Mouse (Mus musculus): Measurements from ENCODE around the gene Cfap45. TPM values are rescaled to one million over a fixed set of nuclear protein-coding genes. Genes with fewer than 3 reads are reported as not detected.

Cfap45 gene
- total and polyA plus RNA-seq, 3 experiments = 0.40 TPM; not detected in 2

- peaks cover 3 to 7% of the 10 kb centered on the region in 2 experiments for H3K27me3 ChIP-seq (ENCODE audit: control insufficient read depth in 1 of 2, insufficient read depth in 2 of 2, low read length in 2 of 2)
Measured at GRCm38 (mm10) chr1:172532551-172532950, 11.9 kb downstream of the Cfap45 start.

DNA sequence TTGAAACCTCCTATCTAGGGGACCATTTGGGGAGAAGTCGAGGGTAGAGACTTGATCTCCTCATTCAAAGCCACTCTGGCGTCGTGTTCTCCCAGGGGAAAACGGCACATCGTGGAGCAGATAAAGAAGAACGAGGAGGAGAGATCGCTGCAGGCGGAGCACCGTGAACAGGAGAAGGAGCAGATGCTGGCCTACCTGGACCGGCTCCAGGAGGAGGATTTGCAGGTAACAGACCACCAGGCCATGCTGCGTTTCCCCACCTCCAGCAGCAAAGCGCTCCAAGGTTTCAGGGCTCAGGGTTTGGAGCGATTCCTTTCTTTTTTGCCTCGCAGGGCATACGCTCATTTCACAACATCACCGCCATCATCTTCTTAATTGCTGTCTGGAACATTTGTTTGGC is 14.5 kb downstream of the Cfap45 start:
- H3K4me3 ChIP-seq (ENCODE audit: control insufficient read depth in 1 of 2, insufficient read depth in 1 of 2, low read depth in 2 of 2, low read length in 2 of 2) = no peak overlapping the region
- no peak overlapping the region for H3K9ac ChIP-seq (ENCODE audit: control insufficient read depth, low read depth, low read length, poor library complexity, severe bottlenecking)
- H3K27ac ChIP-seq (ENCODE audit: control insufficient read depth, low read depth, low read length) = no peak overlapping the region
- peaks cover 7 to 8% of the 10 kb centered on the region in 2 experiments for H3K27me3 ChIP-seq (ENCODE audit: control insufficient read depth in 1 of 2, insufficient read depth in 2 of 2, low read length in 2 of 2)
- no peaks in the 10 kb centered on the region for H3K9me3 ChIP-seq (replicated peaks; ENCODE audit: insufficient read depth, low read length)
- DNase-seq (ENCODE audit: low read depth, low spot score) = no peak
- H3K79me2 ChIP-seq (ENCODE audit: control insufficient read depth, insufficient read depth, low read length, poor library complexity) = no peaks in the 10 kb centered on the region
- no peaks in the 10 kb centered on the region for H3K36me3 ChIP-seq (ENCODE audit: control insufficient read depth in 1 of 2, insufficient read depth in 2 of 2, low read length in 2 of 2)
- no peaks in the 10 kb centered on the region for H3K4me1 ChIP-seq (ENCODE audit: control insufficient read depth in 1 of 2, insufficient read depth in 2 of 2, low read length in 2 of 2)
- TF ChIP-seq MAZ (IDR thresholded peaks at IDR 0.05; ENCODE audit: low read depth, low read length) (no peak), MAX (IDR thresholded peaks at IDR 0.05; ENCODE audit: low read length) (no peak), EP300 (IDR thresholded peaks at IDR 0.05; ENCODE audit: low read depth in 1 of 2, low read length in 2 of 2) (no peak), USF2 (IDR thresholded peaks at IDR 0.05; ENCODE audit: borderline replicate concordance in 1 of 2, insufficient read depth in 1 of 2, low read depth in 1 of 2, low read length in 2 of 2) (no peak)

More at GRCm38 (mm10) chr1:172532551-172532950, 11.9 kb downstream of the Cfap45 start:
- H3K27ac ChIP-seq (ENCODE audit: control insufficient read depth, low read depth, low read length) = no peak overlapping the region
- H3K79me2 ChIP-seq (ENCODE audit: control insufficient read depth, insufficient read depth, low read length, poor library complexity) = no peaks in the 10 kb centered on the region
- H3K4me1 ChIP-seq (ENCODE audit: control insufficient read depth in 1 of 2, insufficient read depth in 2 of 2, low read length in 2 of 2) = peaks cover 0 to 3% of the 10 kb centered on the region in 2 experiments; a peak in 2 of 4 replicates
- no peak overlapping the region for H3K9ac ChIP-seq (ENCODE audit: control insufficient read depth, low read depth, low read length, poor library complexity, severe bottlenecking)
- no peak overlapping the region for H3K4me3 ChIP-seq (ENCODE audit: control insufficient read depth in 1 of 2, insufficient read depth in 1 of 2, low read depth in 2 of 2, low read length in 2 of 2)
- DNase-seq (ENCODE audit: low read depth, low spot score) = no peak
- TF ChIP-seq ZC3H11A (IDR thresholded peaks at IDR 0.05; ENCODE audit: low read depth, low read length) = no peak
- no peak for TF ChIP-seq SMC3 (IDR thresholded peaks at IDR 0.05; ENCODE audit: low read depth, low read length)
- no peak for TF ChIP-seq ZNF384 (IDR thresholded peaks at IDR 0.05; ENCODE audit: low read depth, low read length)
- no peak for TF ChIP-seq E2F4 (IDR thresholded peaks at IDR 0.05; ENCODE audit: borderline replicate concordance, low read depth, low read length)
- TF ChIP-seq EP300 (IDR thresholded peaks at IDR 0.05; ENCODE audit: low read depth in 1 of 2, low read length in 2 of 2) = no peak
- no peak for TF ChIP-seq ZMIZ1 (IDR thresholded peaks at IDR 0.05; ENCODE audit: low read depth, low read length)
- no peak for TF ChIP-seq ETS1 (IDR thresholded peaks at IDR 0.05; ENCODE audit: low read depth, low read length)
- no peaks in the 10 kb centered on the region for H3K36me3 ChIP-seq (ENCODE audit: control insufficient read depth in 1 of 2, insufficient read depth in 2 of 2, low read length in 2 of 2)
- H3K9me3 ChIP-seq (replicated peaks; ENCODE audit: insufficient read depth, low read length) = no peaks in the 10 kb centered on the region

- Histone ChIP-seq H3K9ac (ENCODE audit: control insufficient read depth, low read depth, low read length, poor library complexity, severe bottlenecking) (no peak overlapping the region), H3K4me1 (ENCODE audit: control insufficient read depth in 1 of 2, insufficient read depth in 2 of 2, low read length in 2 of 2) (no peaks in the 10 kb centered on the region), H3K9me3 (replicated peaks; ENCODE audit: insufficient read depth, low read length) (no peaks in the 10 kb centered on the region), H3K4me3 (ENCODE audit: control insufficient read depth in 1 of 2, insufficient read depth in 1 of 2, low read depth in 2 of 2, low read length in 2 of 2) (no peak overlapping the region), H3K79me2 (ENCODE audit: control insufficient read depth, insufficient read depth, low read length, poor library complexity) (no peaks in the 10 kb centered on the region), H3K27me3 (ENCODE audit: control insufficient read depth in 1 of 2, insufficient read depth in 2 of 2, low read length in 2 of 2) (peaks cover 0 to 9% of the 10 kb centered on the region in 2 experiments; a peak in 3 of 4 replicates), H3K36me3 (ENCODE audit: control insufficient read depth in 1 of 2, insufficient read depth in 2 of 2, low read length in 2 of 2) (no peaks in the 10 kb centered on the region), H3K27ac (ENCODE audit: control insufficient read depth, low read depth, low read length) (no peak overlapping the region)
- DNase-seq (ENCODE audit: low read depth, low spot score) = no peak
- TF ChIP-seq USF1 (IDR thresholded peaks at IDR 0.05; ENCODE audit: low read depth, low read length) = 0 out of 2 replicates have a peak, but pooled peaks have one; percentile 22
- TF ChIP-seq CHD1 (IDR thresholded peaks at IDR 0.05; ENCODE audit: low read depth, low read length) = no peak
- no peak for TF ChIP-seq NRF1 (IDR thresholded peaks at IDR 0.05; ENCODE audit: insufficient read depth, low read depth, low read length, poor library complexity, severe bottlenecking)
- no peak for TF ChIP-seq HCFC1 (IDR thresholded peaks at IDR 0.05; ENCODE audit: low read depth, low read length)
- TF ChIP-seq CHD2 (IDR thresholded peaks at IDR 0.05; ENCODE audit: low read length) = no peak
Measured at GRCm38 (mm10) chr1:172539827-172540226, 19.2 kb downstream of the Cfap45 start.
